Mouse (Mus musculus) layer of hippocampus, postnatal 14 days (tissue): ENCODE data around the gene Cox8b. TPM values are rescaled to one million over a fixed set of nuclear protein-coding genes. Genes with fewer than 3 reads are reported as not detected.

ENCODE experiments used
- DNase-seq, 2 experiments: peaks; one replicate each; pipeline ENCODE4 v3.0.0; 2021 to 2022; ENCODE audit warnings: low spot score in 2 of 2, mixed read lengths in 1 of 2
- total RNA-seq, 2 experiments: library from RNA; stranded (reverse); gene quantifications; 2 replicates each; pipeline ENCODE4 v1.2.3; 2021

Gene Cox8b
- total RNA-seq, 2 experiments from 2014 or later, result 1.4 to 1.5 TPM

DNA sequence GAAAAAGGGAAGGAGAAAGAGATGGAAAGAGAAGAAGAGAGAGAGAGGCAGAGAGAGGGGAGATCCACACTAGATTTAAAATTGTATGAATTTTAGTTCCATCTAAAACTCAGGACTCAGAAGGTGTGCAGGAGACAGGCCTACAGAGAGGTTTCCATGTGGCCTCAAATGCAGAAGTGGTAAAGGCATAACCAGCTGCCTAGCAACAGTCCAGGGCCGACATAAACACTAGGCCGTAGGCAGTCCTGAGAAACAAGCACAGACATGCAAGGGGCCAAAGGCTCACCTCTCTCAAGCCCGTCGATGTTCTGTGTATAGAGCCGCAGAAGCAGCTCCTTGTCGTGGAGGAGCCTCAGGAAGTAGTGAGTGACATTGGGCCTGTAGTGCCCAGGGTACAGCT, 22.9 kb downstream of the Cox8b start:
- no peak for DNase-seq

DNA sequence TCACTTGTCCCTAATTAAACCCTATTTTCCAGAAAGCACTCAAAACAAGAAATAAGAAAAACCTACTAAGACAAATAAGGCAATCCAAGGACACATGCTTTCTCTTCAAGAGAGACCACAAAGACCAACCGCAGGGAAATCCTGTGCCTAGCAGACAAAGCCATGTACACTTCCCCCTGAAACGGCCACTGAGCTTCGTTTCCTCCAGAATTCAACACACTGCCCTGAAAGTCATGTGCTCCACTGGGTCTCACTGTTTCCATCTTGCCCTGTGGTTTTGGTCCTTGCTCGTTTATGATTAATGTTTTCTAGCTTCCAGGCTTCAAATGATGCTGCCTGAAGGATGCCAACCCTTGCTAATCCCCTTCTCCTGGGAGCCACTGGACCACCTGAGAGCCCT, 26.0 kb downstream of the Cox8b start:
- DNase-seq, result no peak

DNA sequence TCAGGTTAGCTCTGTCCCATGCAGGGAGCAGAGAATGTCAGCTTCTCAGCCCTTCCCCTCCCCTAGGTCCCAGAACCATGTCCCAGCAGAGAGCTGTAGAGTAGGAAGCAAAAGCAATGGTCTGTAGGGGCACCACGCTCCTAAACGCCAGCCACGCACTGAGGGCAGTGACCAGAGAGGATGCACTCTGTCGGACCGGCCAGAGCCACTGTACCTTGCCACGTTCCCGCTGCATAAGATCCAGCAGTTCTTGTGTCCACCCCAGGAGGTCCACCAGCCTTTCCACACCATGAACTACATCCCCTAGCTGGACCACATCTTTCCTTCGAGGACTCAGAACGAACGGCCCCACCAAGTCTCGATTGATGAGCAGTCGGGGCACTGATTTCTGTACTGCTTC, 35.5 kb downstream of the Cox8b start:
- no peak for DNase-seq

DNA sequence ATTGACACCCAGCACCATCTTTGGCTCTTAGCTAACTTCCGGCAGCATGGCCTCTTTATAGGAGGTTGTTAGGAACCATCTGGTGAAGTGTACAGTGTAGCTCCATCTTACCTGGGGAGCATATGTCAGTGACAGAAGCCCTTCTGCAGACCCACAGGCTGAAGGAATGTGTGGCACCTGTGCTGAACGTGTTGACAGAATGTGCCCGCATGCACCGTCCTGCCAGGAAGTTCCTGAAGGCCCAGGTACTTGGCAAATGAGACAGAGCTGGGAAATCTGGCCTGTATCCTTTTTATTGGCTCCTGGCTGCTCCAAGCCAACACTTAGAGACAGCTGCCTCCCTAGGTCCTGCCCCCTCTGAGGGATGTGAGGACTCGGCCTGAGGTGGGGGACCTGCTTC, 39.5 kb downstream of the Cox8b start:
- no peak for DNase-seq

DNA sequence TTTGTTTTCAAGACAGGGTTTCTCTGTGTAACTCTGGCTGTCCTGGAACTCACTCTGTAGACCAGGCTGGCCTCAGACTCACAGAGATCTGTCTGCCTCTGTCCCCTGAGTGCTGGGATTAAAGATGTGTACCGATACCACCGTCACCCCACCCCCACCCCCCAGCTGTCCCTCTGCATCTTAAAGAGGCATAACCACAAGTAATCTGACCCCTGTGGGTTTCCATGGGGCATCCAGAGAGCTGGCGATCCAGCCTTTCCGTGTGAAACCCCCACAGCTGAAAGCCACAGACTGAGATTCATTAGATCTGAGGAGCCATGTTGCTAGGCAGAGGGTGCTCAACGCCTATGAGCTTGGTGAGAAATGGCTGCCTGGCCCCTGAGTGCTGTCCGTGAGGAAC, 40.2 kb downstream of the Cox8b start:
- no peak for DNase-seq

DNA sequence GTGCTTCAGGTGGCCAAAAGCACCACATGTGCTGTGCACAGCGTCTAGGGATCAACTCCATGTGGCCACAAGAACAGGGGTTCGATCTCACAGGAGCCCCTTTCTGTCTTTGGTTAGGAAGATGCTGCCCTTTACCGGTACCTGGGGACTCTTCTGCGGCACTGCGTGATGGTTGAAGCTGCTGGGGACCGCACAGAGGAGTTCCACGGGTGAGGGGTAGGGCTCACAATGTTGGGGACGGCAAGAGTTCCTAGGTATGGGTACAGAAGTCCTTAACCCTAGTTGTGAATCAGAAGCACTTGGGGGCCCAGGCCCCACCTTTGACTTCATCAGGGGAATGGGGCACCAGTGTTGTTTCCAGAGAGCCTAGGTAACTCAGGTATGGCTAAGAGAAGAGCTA, 41.5 kb downstream of the Cox8b start:
- DNase-seq, result no peak

DNA sequence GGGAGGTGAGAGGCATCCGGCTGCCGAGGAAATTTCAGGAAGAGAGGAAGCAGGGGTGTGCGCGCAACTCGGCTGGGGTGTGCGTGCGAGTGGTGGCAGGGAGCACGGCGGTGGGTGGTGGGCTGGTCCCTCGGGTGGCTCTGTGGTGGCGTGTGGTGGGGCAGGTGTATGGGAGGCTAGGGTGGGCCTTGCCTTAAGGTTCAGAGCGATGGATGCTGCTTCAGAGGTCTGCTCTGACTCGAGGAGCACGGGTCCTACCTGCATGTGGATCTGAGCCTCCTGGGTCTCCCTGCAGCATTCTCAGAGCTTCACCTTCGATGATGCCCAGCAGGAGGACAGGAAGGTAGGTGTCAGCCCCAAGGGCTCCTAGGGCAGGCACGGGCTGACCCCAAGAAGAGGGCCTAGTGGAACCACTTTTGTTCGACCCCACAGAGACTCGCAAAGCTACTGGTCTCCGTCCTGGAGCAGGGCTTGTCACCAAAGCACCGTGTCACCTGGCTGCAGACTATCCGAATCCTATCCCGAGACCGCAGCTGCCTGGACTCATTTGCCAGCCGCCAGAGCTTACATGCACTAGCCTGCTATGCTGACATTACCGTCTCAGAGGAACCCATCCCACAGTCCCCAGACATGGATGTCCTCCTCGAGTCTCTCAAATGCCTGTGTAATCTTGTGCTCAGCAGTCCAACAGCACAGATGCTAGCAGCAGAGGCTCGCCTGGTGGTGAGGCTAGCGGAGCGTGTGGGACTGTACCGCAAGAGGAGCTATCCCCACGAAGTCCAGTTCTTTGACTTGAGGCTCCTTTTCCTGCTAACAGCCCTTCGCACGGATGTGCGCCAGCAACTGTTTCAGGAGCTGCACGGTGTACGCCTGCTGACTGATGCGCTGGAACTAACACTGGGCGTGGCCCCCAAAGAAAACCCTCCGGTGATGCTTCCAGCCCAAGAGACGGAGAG, 42.4 kb downstream of the Cox8b start, which contains the start of gene Bet1l:
TSS of gene Bet1l (minus strand) at position 28 of the 956 bp plus-strand sequence.
- peak in 1 of 2 experiments; percentile 19 for DNase-seq

DNA sequence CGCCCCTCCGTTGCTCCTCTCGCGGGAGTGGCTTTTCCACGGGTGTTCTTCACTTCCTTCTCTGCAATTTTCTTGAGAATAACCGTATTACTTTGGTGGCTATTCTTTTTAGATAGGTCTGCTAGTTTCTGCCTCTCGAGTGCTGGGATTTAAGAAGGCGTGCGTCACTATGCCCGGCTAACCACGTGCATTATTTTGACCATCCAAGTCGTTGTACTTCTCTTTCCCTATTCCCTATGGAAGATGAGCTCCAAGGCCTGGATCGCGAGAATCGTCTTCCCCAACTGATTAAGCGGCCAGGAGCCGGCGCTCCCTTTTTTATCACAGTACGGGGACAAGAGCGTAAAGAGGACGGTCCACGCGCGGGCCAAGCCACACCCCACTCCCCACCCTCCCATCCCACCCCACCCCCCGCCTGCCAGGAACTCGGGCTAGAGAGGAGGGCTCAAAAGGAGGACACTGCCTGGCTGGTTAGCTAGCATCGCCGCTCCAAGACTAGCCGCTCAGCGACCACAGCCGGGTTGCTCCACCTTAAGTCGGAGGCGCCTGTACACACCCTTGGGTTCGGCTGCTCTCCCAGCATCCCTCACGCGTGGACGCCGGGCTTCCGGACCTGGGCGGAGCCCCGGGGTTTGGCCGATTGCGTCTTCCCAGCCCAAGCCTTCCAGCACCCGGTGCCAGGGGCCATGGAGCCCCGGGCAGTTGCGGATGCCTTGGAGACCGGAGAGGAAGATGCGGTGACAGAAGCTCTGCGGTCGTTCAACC, 43.3 kb downstream of the Cox8b start, which contains the start of gene Ric8a:
TSS of gene Ric8a (plus strand) at position 173 of the 765 bp plus-strand sequence.
- peak; percentile 81 to 86 for DNase-seq

DNA sequence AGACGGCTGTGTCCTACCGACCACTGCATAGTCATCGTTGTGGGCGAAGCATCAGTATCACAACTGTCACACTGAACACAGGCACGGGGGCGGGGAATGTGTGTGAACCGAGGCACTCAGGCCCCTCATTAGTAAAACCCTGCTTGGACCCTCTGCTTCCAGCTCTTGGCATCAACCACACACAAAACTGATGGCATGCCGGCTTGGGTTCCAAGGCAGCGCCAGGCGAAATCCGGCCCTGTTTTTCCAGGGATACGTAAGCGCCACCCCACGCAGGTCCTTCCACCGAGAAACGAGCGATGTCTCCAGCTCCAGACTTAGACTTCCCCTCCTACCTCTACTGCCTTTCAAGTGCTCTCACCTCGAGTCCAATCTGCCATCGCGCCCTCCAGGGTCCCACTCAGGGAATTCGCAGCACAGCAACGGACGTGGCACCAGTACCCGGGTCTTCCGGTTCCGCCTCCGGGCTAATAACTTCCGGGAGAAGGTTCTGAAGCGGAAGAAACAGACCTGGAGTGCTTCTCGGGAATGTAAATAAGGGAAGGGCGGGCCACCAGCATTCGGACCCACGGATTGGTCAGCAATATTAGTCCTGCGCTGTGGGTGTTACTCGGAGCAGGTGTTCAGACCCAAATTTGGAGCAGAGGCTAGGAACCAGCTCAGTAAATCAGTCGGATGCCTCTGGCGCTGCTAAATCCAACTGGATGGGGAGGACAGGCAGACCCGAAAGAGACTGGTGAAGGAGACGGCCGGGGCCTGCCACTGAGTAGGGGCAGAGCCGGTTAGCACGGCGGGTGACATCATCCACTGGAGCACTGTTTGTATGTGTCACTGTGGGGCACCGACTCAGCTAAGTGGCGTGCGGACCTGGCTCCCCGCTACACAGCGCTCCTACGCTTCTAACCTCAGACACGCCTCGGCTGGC, 44.1 kb downstream of the Cox8b start, which contains the start of gene Gm45785:
TSS of gene Gm45785 (minus strand) at position 472 of the 925 bp plus-strand sequence.
- peak; percentile 76 to 89 for DNase-seq

DNA sequence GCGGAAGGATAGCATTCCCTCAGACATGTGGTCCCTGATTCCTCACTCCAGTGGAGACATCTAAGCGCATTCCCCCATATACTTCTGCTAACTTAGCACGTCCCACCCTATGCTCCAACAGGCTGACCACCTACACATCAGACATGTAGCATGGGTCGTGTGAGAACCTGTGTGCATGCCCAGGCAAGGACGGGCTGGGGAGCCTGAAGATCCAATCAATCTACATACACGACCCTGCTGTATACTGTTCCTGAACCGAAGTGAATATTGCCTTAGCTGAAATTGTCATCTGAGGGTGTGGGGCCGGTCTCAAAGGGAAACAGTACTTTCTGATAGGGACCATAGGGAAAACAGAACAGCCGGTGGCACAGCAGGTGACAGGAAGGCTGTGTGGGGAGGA, 45.1 kb downstream of the Cox8b start:
- no peak for DNase-seq

DNA sequence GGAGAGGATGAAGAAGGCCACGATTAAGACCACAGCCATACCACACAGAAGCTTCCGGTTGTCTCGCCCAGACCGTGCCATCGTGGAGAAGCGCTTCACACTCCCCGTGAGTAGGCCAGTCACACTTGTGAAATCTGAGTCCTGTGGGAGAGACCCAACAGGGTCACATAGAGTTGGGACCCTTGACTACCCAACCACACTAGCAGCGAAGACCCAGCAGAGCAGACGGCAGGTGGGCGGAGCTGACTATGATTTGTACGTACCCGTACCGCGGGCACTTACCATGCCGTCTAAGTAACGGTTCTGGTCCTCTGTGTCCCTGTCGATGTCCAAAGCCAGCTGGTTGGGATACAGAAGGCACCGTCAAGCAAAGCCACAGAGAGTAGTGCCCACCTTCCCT, 45.8 kb downstream of the Cox8b start:
- DNase-seq, result no peak

DNA sequence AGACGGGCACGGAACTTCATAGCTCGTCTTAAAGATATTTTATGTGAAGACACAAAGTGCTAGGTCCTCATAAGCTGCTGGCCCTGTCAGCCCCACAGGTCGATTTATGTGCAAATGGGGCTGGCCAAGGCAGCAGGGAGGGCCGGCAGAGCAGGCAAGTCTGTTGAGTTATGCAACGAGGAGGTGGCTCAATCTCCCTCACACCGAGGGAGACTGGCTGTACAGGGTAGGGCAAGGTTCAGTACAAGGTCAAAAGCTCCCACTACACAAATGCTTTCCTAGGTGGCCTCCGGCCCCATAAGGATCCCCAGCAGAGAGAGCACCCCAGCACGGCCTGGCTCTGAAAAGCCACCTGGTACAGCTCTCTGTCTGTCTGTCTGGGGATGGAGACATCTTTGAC, 46.9 kb downstream of the Cox8b start:
- no peak for DNase-seq

DNA sequence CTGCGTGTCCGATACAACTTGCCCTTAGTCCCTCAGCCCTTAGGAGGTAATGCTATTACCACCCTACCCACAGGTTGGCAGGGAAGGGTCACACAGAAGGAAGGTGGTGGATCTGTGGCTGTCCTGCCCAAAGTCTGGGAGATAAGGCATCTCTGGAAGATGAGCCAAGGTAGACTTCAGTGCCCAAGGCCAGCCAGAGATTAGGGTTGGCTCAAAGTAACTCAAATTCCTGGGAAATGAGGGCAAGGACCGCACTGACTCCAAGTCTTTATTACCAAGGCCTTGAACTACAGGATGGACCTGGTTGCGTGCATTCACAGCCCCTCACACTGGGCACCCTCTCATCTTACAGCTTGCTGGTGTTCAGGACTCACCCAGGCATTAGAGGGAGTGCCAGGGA, 48.3 kb downstream of the Cox8b start:
- DNase-seq, result no peak

Other genes with a start within 250 kb of the Cox8b start
- under 1 TPM; 0.14 to 0.74 TPM for gene Olfr539, start 240.5 kb downstream of the Cox8b start, total RNA-seq
- under 1 TPM; 0.05 to 0.17 TPM for gene Olfr45, start 218.5 kb downstream of the Cox8b start, total RNA-seq
- gene Olfr541, start 203.2 kb downstream of the Cox8b start, total RNA-seq, result not detected
- gene Cyp2e1, start 136.7 kb downstream of the Cox8b start, total RNA-seq, result not detected
- not detected for gene Syce1, start 112.6 kb downstream of the Cox8b start, total RNA-seq
- 10 to 100 TPM in 1 of 2 experiments, 1 to 10 TPM in 1; 8.0 to 11.2 TPM for gene Zfp941, start 78.3 kb downstream of the Cox8b start, total RNA-seq
- gene Urah, start 65.4 kb downstream of the Cox8b start, total RNA-seq, result 1 to 10 TPM in 1 of 2 experiments, not detected in 1; 1.0 TPM
- not detected for gene Scgb1c1, start 54.9 kb downstream of the Cox8b start, total RNA-seq
- not detected for gene Odf3, start 52.6 kb downstream of the Cox8b start, total RNA-seq
- gene Gm45785, start 44.1 kb downstream of the Cox8b start, total RNA-seq, result 1 to 10 TPM in 1 of 2 experiments, not detected in 1; 1.6 TPM
- 10 to 100 TPM; 88.2 to 90.6 TPM for gene Ric8a, start 43.5 kb downstream of the Cox8b start, total RNA-seq
- 10 to 100 TPM; 28.4 to 29.5 TPM for gene Bet1l, start 42.9 kb downstream of the Cox8b start, total RNA-seq
- 100 to 1,000 TPM; 131 to 135 TPM for gene Psmd13, start 18.5 kb downstream of the Cox8b start, total RNA-seq
- gene Sirt3, start 18.1 kb downstream of the Cox8b start, total RNA-seq, result 10 to 100 TPM; 60.2 to 65.6 TPM
- gene Nlrp6, start 20.5 kb upstream of the Cox8b start, total RNA-seq, result under 1 TPM; 0.35 to 0.55 TPM
- 1 to 10 TPM; 4.1 to 5.1 TPM for gene Pgghg, start 40.9 kb upstream of the Cox8b start, total RNA-seq
- not detected for gene Ifitm5, start 49.8 kb upstream of the Cox8b start, total RNA-seq
- gene Gm45717, start 55.5 kb upstream of the Cox8b start, total RNA-seq, result not detected
- gene Ifitm2, start 55.5 kb upstream of the Cox8b start, total RNA-seq, result 10 to 100 TPM; 15.1 to 20.8 TPM
- gene Ifitm1, start 66.8 kb upstream of the Cox8b start, total RNA-seq, result 1 to 10 TPM; 3.3 to 6.3 TPM
- 10 to 100 TPM in 1 of 2 experiments, 1 to 10 TPM in 1; 6.9 to 13.0 TPM for gene Ifitm3, start 110.3 kb upstream of the Cox8b start, total RNA-seq
- gene Ifitm6, start 117.5 kb upstream of the Cox8b start, total RNA-seq, result not detected
- not detected for gene Gm17387, start 128.7 kb upstream of the Cox8b start, total RNA-seq
- 10 to 100 TPM; 90.0 to 97.9 TPM for gene B4galnt4, start 160.7 kb upstream of the Cox8b start, total RNA-seq
- gene Pkp3, start 177.8 kb upstream of the Cox8b start, total RNA-seq, result not detected
- gene Sigirr, start 200.1 kb upstream of the Cox8b start, total RNA-seq, result 1 to 10 TPM; 2.3 to 3.0 TPM
- gene Ano9, start 217.4 kb upstream of the Cox8b start, total RNA-seq, result not detected
- gene Ptdss2, start 221.9 kb upstream of the Cox8b start, total RNA-seq, result 10 to 100 TPM; 67.8 to 71.3 TPM